Mouse (Mus musculus): ENCODE data around the gene Snf8.

- TF ChIP-seq TAL1 (IDR thresholded peaks at IDR 0.05; ENCODE audit: low read length) (no peak), GATA1 (IDR thresholded peaks at IDR 0.05; ENCODE audit: low read length) (no peak)
These were observed 44.3 kb upstream of the Snf8 start for GRCm38 (mm10) chr11:95990431-95990830.

Measured in erythroblast, embryonic 14.5 days (primary cell).